Mouse (Mus musculus) embryonic facial prominence, embryonic 10.5 days (tissue): ENCODE results near the gene Itsn1. TPM values are rescaled to one million over a fixed set of nuclear protein-coding genes. Genes with fewer than 3 reads are reported as not detected.
A peak's percentile ranks its signal among the peaks of the same experiment; 100 is the strongest.

Source experiments
- DNase-seq: peaks from one replicate; pipeline ENCODE4 v3.0.0-alpha.2; 2017; ENCODE audit warnings: low spot score
- H3K27ac ChIP-seq: fragments of 300-500 bp; sonication (generic); replicated peaks from 2 replicates; pipeline ENCODE4 v1.5.1; 2016; ENCODE audit warnings: mild to moderate bottlenecking
- H3K27me3 ChIP-seq: fragments of 300-500 bp; sonication (generic); replicated peaks from 2 replicates; pipeline ENCODE4 v1.6.1; 2016; ENCODE audit warnings: low read depth, mild to moderate bottlenecking; ENCODE audit not compliant: poor library complexity, severe bottlenecking
- H3K36me3 ChIP-seq: fragments of 300-500 bp; sonication (generic); replicated peaks from 2 replicates; pipeline ENCODE4 v1.6.1; 2016; ENCODE audit warnings: mild to moderate bottlenecking, moderate library complexity
- H3K4me1 ChIP-seq: fragments of 300-500 bp; sonication (generic); 2 replicates; pipeline ENCODE4 v1.6.1; 2016
- H3K4me3 ChIP-seq: fragments of 300-500 bp; sonication (generic); 2 replicates; pipeline ENCODE4 v1.5.1; 2016; ENCODE audit warnings: mild to moderate bottlenecking, moderate library complexity
- H3K9me3 ChIP-seq: fragments of 300-500 bp; sonication (generic); 2 replicates; pipeline ENCODE4 v1.6.1; 2016; ENCODE audit warnings: mild to moderate bottlenecking
- WGBS: fragments of 180-500 bp; shearing (Covaris S2); methylation state at CpG from one replicate; pipeline ENCODE4 v1.1.7; 2016; 5-methylcytosine and 5-hydroxymethylcytosine counted together
- polyA plus RNA-seq: library from polyadenylated mRNA; unstranded; fragments of >200 nt; fragmentation: Nextera tagmentation; extraction: Ambion mirVana; gene quantifications from 2 replicates; pipeline ENCODE4 v1.2.1, GENCODE M21; 2016

Gene Itsn1
- polyA plus RNA-seq, 1 experiment from 2014 or later, result 40.1 TPM

GRCm38 (mm10) chr16:91846089-91846741 lies 117.1 kb downstream of the Itsn1 start:
- Histone ChIP-seq H3K4me1 (peaks cover 11% of the 10 kb centered on the region), H3K27ac (no peak overlapping the region)
- 64% methylated on average over 10 of the region's 10 CpGs for WGBS

DNA sequence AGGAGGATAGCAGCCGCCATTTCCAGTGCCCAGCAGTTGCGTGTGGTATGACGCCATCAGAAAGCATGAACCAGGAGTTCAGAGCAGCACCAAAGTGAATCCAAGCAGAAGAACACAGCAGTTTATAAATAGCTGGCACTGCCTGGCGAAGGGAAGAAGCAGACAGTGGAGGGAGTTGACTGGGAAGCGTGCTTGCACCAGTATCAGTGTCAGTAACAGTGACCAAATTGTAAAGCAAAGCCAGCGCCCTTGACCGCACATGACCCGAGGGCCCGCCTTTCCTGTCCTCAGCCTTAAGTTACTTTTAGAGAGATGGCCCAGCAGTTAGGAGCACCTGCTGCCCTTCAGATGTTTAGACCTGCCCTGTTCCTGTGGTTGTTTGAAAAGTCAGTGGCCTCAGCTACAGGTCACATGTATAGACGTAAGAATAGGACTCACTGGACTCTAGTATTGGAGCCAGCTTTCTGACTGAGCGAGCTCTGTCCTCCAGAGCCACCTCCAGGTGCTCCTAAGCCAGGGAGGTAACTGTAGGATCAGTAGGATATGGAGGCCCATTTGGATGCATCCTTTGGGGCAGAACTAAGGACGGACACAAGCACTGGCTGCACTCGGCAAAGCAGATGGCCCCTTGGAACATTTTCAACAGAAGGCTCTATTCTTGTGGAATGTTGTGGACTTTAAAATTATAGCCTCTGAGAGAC lies 118.6 kb downstream of the Itsn1 start:
- peaks cover 95% of the 10 kb centered on the region for H3K36me3 ChIP-seq
- no peak overlapping the region for H3K4me3 ChIP-seq
- no peaks in the 10 kb centered on the region for H3K27me3 ChIP-seq
- DNase-seq, result no peak
- peaks cover 9% of the 10 kb centered on the region; the same call in 1 of the 2 replicates for H3K4me1 ChIP-seq
- H3K27ac ChIP-seq, result no peak overlapping the region
- no peaks in the 10 kb centered on the region for H3K9me3 ChIP-seq
- 93% methylated on average over 13 of the region's 13 CpGs for WGBS

More at GRCm38 (mm10) chr16:91846089-91846741, 117.1 kb downstream of the Itsn1 start:
- Histone ChIP-seq H3K36me3 (peaks cover 93% of the 10 kb centered on the region), H3K4me3 (no peak overlapping the region), H3K9me3 (no peaks in the 10 kb centered on the region), H3K27me3 (no peaks in the 10 kb centered on the region)
- peak; percentile 22 for DNase-seq

DNA sequence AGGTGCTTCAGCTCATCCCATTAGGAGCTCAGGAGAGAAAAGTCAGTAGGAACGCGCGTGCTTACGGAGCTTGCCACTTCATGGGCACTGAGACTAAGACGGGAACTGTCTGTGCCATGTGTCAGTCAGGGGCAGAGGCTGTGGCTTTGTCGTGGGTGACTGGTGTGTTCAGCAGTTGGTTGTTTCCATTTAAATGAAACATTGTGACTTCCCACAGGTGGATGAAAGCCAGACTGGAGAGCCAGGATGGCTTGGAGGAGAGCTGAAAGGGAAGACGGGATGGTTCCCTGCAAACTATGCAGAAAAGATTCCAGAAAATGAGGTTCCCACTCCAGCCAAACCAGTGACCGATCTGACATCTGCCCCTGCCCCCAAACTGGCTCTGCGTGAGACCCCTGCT lies 119.4 kb downstream of the Itsn1 start:
- H3K27ac ChIP-seq, result no peak overlapping the region
- H3K4me3 ChIP-seq, result no peak overlapping the region
- no peaks in the 10 kb centered on the region for H3K9me3 ChIP-seq
- peaks cover 96% of the 10 kb centered on the region for H3K36me3 ChIP-seq
- WGBS, result 97% methylated on average over 9 of the region's 9 CpGs
- H3K4me1 ChIP-seq, result peaks cover 9% of the 10 kb centered on the region; the same call in 1 of the 2 replicates
- H3K27me3 ChIP-seq, result no peaks in the 10 kb centered on the region
- DNase-seq, result no peak

DNA sequence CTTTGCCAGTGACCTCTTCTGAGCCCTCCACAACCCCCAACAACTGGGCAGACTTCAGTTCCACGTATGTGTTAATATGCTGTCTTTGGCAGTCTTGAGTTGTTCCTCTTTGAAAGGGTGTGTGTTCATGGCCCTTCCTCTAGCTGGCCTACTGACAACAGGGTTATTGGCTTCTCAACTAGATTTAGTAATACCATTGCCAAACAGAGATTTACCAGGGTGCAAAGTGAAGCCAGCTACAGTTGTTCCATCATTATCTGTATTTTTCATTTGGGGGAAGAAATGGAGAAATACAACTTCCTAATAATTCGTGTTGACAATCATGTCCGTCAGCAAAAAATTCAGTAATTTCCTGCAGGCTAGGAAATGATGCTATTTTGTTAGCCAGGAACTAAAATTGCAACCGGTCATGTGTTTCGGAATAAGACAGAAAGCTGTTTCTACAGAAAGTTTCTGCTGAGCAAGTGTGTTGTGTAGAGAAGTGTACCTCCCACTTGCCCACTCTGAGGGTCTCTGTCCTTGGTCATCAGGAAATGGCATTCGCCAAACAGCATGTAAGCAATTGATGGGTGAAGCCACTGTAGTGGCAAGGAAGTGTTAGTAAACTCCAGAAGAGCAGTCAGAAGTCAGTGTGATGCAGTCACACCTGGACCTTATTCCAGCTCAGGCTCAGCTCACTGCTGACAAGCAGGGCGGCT lies 120.0 kb downstream of the Itsn1 start:
- no peak overlapping the region for H3K27ac ChIP-seq
- no peak for DNase-seq
- 92% methylated on average over 7 of the region's 7 CpGs for WGBS
- H3K27me3 ChIP-seq, result no peaks in the 10 kb centered on the region
- H3K4me3 ChIP-seq, result no peak overlapping the region
- peaks cover 96% of the 10 kb centered on the region for H3K36me3 ChIP-seq
- peaks cover 9% of the 10 kb centered on the region; the same call in 1 of the 2 replicates for H3K4me1 ChIP-seq
- H3K9me3 ChIP-seq, result no peaks in the 10 kb centered on the region

DNA sequence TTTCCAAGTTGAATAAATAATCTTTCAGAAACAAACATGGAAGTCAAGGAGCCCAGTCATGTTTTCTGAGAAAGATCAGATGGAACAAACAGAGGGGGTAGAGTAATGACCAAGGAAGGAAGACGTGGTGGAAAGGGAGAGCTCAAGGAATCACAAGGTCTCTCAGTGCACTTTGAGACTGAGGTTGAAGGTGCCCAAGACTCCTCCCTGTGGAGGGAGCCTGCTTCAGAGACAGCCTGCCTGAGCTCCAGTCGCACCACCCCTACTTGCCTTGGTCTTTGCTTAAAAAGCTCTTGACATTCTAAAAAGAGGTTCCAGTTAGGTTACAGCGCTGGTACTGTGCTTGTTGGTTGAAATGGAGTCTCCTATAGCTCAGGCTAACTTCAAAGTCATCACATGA lies 121.1 kb downstream of the Itsn1 start:
- no peak for DNase-seq
- 88% methylated on average over 3 of the region's 3 CpGs for WGBS
- H3K36me3 ChIP-seq, result peaks cover 96% of the 10 kb centered on the region

DNA sequence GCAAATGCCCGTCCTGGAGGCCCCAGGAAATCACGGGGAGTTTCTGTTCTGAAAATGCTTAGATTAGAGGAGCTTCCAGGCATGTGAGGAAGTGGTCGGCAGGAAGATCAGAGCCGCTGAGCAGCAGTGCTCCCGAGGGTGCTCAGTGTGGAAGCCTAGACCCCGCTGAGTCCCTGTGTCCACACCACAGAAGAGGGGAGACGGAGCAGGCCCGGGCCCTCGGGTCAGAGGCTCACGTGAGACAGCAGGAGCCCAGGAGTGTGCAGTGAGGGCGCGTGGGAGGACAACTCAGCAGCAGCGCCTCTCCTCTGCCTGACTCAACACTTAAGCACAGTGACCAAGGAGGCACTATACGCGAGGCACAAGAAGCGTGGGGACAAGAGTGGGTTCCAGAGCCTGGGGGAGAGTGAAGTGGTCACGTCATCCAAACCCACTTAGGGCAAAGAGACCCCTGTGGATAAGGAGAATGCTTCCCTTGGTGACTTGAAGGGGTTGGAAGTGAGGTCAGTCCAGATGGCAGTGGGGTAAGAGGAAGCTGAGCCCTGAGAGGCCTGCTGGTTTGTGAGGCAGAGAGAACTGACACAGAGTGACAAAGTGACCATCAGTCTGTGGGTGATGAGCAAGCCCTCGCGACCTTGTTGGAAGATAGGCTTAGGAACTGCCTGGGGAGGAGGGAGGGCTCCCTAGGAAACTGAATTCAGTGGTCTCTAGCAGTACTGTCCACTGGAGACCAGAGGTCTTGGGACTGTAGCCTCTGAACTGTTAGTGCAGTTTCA lies 122.6 kb downstream of the Itsn1 start:
- H3K4me3 ChIP-seq, result no peak overlapping the region
- H3K36me3 ChIP-seq, result peaks cover 98% of the 10 kb centered on the region
- H3K9me3 ChIP-seq, result no peaks in the 10 kb centered on the region
- WGBS, result 90% methylated on average over 19 of the region's 19 CpGs
- DNase-seq, result no peak
- H3K27me3 ChIP-seq, result no peaks in the 10 kb centered on the region
- no peak overlapping the region for H3K27ac ChIP-seq
- H3K4me1 ChIP-seq, result no peaks in the 10 kb centered on the region

More for the DNA sequence above, 121.1 kb downstream of the Itsn1 start:
- Histone ChIP-seq H3K27ac (no peak overlapping the region), H3K9me3 (no peaks in the 10 kb centered on the region), H3K4me1 (peaks cover 9% of the 10 kb centered on the region; the same call in 1 of the 2 replicates), H3K4me3 (no peak overlapping the region), H3K27me3 (no peaks in the 10 kb centered on the region)

GRCm38 (mm10) chr16:91852753-91853152 lies 123.7 kb downstream of the Itsn1 start:
- WGBS, result 79% methylated on average over 10 of the region's 10 CpGs
- Histone ChIP-seq H3K27ac (no peak overlapping the region), H3K4me1 (no peaks in the 10 kb centered on the region), H3K9me3 (no peaks in the 10 kb centered on the region), H3K36me3 (peaks cover 98% of the 10 kb centered on the region), H3K27me3 (no peaks in the 10 kb centered on the region), H3K4me3 (no peak overlapping the region)
- DNase-seq, result no peak

DNA sequence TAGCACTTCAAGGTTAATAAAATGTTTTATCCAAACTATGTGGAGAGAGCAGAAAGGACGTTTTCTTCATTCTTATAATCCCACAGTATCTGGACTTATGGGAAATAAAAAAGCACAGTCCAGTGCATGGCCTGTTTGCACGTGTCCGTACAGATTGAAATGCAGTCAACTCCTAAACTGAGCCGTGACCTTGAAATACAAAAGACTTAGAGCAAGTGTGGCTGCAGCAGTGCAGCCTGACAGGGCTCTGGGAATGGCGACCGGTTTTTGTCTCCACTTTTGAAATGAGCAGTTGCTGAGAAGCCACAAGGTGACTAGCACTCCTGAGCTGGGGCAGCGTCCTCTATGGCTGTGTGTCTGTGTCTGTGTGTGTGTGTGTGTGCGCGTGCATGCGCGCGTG lies 124.1 kb downstream of the Itsn1 start:
- Histone ChIP-seq H3K36me3 (peaks cover 99% of the 10 kb centered on the region), H3K4me1 (no peaks in the 10 kb centered on the region), H3K27ac (no peak overlapping the region), H3K27me3 (no peaks in the 10 kb centered on the region), H3K4me3 (no peak overlapping the region), H3K9me3 (no peaks in the 10 kb centered on the region)
- no peak for DNase-seq
- WGBS, result 94% methylated on average over 12 of the region's 12 CpGs

DNA sequence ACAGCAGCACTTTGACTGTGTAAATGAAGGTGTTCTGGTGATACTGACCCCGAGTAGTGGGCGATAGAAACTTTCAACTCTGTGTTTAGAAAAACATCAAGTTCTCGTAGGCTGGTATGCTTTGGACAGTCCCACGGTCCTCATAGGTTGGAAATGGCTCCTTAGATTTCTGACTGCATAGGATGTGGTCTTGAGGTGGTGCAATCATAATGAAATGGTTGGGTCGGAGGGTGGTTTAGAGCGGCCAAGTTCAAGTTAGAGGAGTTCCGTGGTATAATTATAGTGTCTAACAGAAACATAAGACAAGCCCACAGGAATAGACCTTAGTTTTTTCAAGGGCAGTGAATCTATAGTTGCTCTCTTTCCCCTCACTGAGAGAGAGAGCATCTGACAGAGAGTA lies 129.6 kb downstream of the Itsn1 start:
- H3K36me3 ChIP-seq, result peaks cover 80% of the 10 kb centered on the region
- no peaks in the 10 kb centered on the region for H3K27me3 ChIP-seq
- H3K4me1 ChIP-seq, result peaks cover 22% of the 10 kb centered on the region
- H3K4me3 ChIP-seq, result no peak overlapping the region
- no peaks in the 10 kb centered on the region for H3K9me3 ChIP-seq
- no peak overlapping the region for H3K27ac ChIP-seq
- whole genome bisulfite sequencing, result 97% methylated on average over 7 of the region's 7 CpGs
- no peak for DNase-seq

DNA sequence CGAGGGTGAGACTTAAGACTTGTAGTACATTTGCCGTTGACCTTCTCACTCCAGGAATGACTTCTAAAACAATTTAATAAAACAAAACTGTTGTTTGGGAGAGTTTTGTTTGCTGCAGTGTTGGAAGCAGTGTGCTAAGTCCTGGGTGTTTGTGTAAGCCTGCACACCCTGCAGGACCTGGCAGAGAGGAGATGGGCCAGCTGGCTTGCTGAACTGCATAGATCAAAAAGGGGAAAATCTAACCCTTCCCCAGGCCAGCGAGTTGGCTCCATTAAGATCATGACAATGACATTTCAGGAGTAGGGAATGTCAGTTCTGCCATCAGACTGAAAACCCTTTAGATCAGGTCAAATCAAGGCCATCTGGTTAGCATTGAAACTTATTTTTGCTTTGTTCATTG lies 130.1 kb downstream of the Itsn1 start:
- DNase-seq, result no peak
- Histone ChIP-seq H3K4me3 (no peak overlapping the region), H3K9me3 (no peaks in the 10 kb centered on the region), H3K27ac (no peak overlapping the region), H3K27me3 (no peaks in the 10 kb centered on the region), H3K36me3 (peaks cover 80% of the 10 kb centered on the region), H3K4me1 (peaks cover 22% of the 10 kb centered on the region)
- WGBS, result 92% methylated on average over 3 of the region's 3 CpGs

DNA sequence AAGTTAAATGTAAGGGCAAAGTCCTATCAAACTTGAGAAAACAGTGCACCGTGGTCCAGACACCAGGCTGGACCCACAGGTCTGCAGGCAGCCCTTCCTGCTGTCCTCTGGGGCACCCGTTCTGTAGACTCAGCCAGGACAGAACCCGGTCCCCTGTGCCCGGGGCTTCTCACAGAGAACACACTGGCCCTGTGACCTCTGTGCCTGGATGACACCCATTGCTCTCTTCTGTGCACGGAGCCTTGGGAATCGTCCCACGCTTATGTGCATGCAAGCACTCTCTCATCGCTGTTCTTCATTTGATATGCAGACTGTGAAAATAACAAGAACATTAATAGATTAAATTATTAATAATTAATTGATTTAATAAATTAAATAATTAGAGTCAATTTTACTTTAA lies 130.9 kb downstream of the Itsn1 start:
- DNase-seq, result no peak
- H3K4me1 ChIP-seq, result peaks cover 22% of the 10 kb centered on the region
- no peak overlapping the region for H3K27ac ChIP-seq
- no peaks in the 10 kb centered on the region for H3K27me3 ChIP-seq
- peaks cover 80% of the 10 kb centered on the region for H3K36me3 ChIP-seq
- 78% methylated on average over 8 of the region's 8 CpGs for WGBS
- no peak overlapping the region for H3K4me3 ChIP-seq
- no peaks in the 10 kb centered on the region for H3K9me3 ChIP-seq

DNA sequence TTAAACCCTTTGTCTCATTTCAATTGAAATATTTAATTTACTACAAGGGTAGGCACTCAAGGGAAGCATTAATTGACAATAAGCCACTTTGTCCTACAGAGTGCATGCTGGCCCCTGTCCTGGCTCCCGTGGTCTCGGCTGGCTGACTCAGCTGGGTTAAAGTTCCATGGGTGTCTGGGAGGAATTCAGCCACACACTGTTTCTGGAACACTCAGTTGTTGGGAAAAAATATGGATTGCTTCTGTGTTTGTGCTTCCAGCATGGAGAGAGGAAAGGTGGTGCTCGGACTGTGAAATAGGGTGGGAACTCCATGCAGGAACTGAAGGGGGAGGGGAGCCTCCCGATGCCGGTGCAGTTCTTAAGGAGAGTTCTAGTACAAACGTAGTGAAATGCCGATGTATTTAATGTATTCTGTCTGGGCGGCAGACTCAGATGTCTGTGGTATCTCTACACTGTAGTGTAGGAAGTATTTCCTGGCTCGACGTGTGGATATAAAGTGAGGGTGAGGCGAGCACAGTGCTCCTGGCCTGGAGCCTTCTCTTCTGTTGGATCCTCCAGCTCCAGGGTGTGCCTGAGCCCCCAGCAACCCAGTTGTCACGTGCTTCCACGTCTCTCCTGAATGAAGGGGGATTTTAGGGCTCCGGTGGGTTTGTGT lies 131.5 kb downstream of the Itsn1 start:
- Histone ChIP-seq H3K4me1 (peaks cover 22% of the 10 kb centered on the region), H3K36me3 (peaks cover 81% of the 10 kb centered on the region), H3K27me3 (no peaks in the 10 kb centered on the region), H3K9me3 (no peaks in the 10 kb centered on the region), H3K27ac (no peak overlapping the region), H3K4me3 (no peak overlapping the region)
- DNase-seq, result no peak
- 76% methylated on average over 14 of the region's 14 CpGs for WGBS
